Mouse (Mus musculus) heart, embryonic 14.5 days (tissue): ENCODE results near the gene Tmem107. TPM values are rescaled to one million over a fixed set of nuclear protein-coding genes. Genes with fewer than 3 reads are reported as not detected.

Experiments used
- ATAC-seq: fragments of 200-750 bp; cut with Nextera tagmentation; 2 replicates; pipeline ENCODE4 v1.8.0; 2017; ENCODE audit warnings: low read depth, moderate TSS enrichment; ENCODE audit not compliant: insufficient number of reproducible peaks, insufficient read depth, low FRiP score
- H3K27ac ChIP-seq, 2 experiments: fragments of 200-500 bp in 1 of 2; fragments of 300-500 bp in 1 of 2; sonication (generic) in 1 of 2; replicated peaks in 1 of 2; 2 replicates each; pipeline ENCODE4 v1.5.1; 2012 to 2014; ENCODE audit warnings: low read depth in 2 of 2, low read length in 2 of 2, control low read depth in 1 of 2, mild to moderate bottlenecking in 1 of 2, mixed read lengths in 1 of 2; ENCODE audit not compliant: control insufficient read depth in 1 of 2, insufficient read depth in 1 of 2
- H3K27me3 ChIP-seq: fragments of 300-500 bp; sonication (generic); 2 replicates; pipeline ENCODE4 v1.6.1; 2014; ENCODE audit warnings: mild to moderate bottlenecking, low read length, control low read depth; ENCODE audit not compliant: control insufficient read depth, insufficient read depth
- H3K36me3 ChIP-seq: fragments of 300-500 bp; sonication (generic); 2 replicates; pipeline ENCODE4 v1.6.1; 2014; ENCODE audit warnings: mild to moderate bottlenecking, control low read depth, low read length, mixed read lengths; ENCODE audit not compliant: control insufficient read depth, insufficient read depth
- H3K4me1 ChIP-seq, 2 experiments: fragments of 200-500 bp in 1 of 2; fragments of 300-500 bp in 1 of 2; sonication (generic) in 1 of 2; 2 replicates each; pipeline ENCODE4 v1.6.1; 2012 to 2014; ENCODE audit warnings: low read length in 2 of 2, control low read depth in 1 of 2, mixed read lengths in 1 of 2; ENCODE audit not compliant: control insufficient read depth in 2 of 2, insufficient read depth in 2 of 2
- H3K4me2 ChIP-seq: fragments of 300-500 bp; sonication (generic); 2 replicates; pipeline ENCODE4 v1.6.1; 2014; ENCODE audit warnings: mild to moderate bottlenecking, low read length
- H3K4me3 ChIP-seq, 2 experiments: fragments of 200-500 bp in 1 of 2; fragments of 300-500 bp in 1 of 2; sonication (generic) in 1 of 2; 2 replicates each; pipeline ENCODE4 v1.5.1; 2012 to 2014; ENCODE audit warnings: low read length in 2 of 2, mild to moderate bottlenecking in 2 of 2, control low read depth in 1 of 2, low read depth in 1 of 2, moderate library complexity in 1 of 2; ENCODE audit not compliant: control insufficient read depth in 1 of 2, insufficient read depth in 1 of 2
- H3K9ac ChIP-seq: fragments of 300-500 bp; sonication (generic); 2 replicates; pipeline ENCODE4 v1.6.1; 2014; ENCODE audit warnings: mild to moderate bottlenecking, low read length
- H3K9me3 ChIP-seq: fragments of 300-500 bp; sonication (generic); 2 replicates; pipeline ENCODE4 v1.6.1; 2016; ENCODE audit warnings: low read length, control low read depth; ENCODE audit not compliant: control insufficient read depth
- whole genome bisulfite sequencing: fragments of 180-500 bp; shearing (Covaris S2); extraction: QIAGEN DNeasy Blood & Tissue Kit; methylation state at CpG from one replicate; pipeline ENCODE4 v1.1.7; 2014; 5-methylcytosine and 5-hydroxymethylcytosine counted together
- polyA plus RNA-seq: library from polyadenylated mRNA; unstranded; fragments of >200 nt; fragmentation: Nextera tagmentation; extraction: Ambion mirVana; gene quantifications from 2 replicates; pipeline ENCODE4 v1.2.1, GENCODE M21; 2014

Tmem107 gene
- polyA plus RNA-seq, 1 experiment from 2014 or later: 33.5 TPM

- H3K4me2 ChIP-seq: no peak overlapping the region
- H3K27me3 ChIP-seq: no peaks in the 10 kb centered on the region
- peaks cover 0 to 2% of the 10 kb centered on the region in 2 experiments; a peak in 2 of 4 replicates for H3K4me1 ChIP-seq
- H3K9me3 ChIP-seq: no peaks in the 10 kb centered on the region
- no peak overlapping the region for H3K9ac ChIP-seq
- whole genome bisulfite sequencing: 93% methylated on average over 11 of the region's 11 CpGs
- peaks cover 86% of the 10 kb centered on the region for H3K36me3 ChIP-seq
- no peak overlapping the region for H3K27ac ChIP-seq
- H3K4me3 ChIP-seq: no peak overlapping the region
- no peak for ATAC-seq
These were observed 35.7 kb downstream of the Tmem107 start for GRCm38 (mm10) chr11:69106299-69106698.

GRCm38 (mm10) chr11:69106842-69107241 lies 36.2 kb downstream of the Tmem107 start:
- Histone ChIP-seq H3K27me3 (no peaks in the 10 kb centered on the region), H3K9ac (no peak overlapping the region), H3K4me2 (no peak overlapping the region), H3K27ac (no peak overlapping the region), H3K4me3 (no peak overlapping the region), H3K4me1 (peaks cover 2 to 8% of the 10 kb centered on the region in 2 experiments), H3K9me3 (no peaks in the 10 kb centered on the region), H3K36me3 (peaks cover 81% of the 10 kb centered on the region)
- WGBS: 85% methylated on average over 11 of the region's 11 CpGs
- no peak for ATAC-seq

GRCm38 (mm10) chr11:69107676-69108075 lies 37.1 kb downstream of the Tmem107 start:
- Histone ChIP-seq H3K27me3 (no peaks in the 10 kb centered on the region), H3K4me3 (no peak overlapping the region), H3K36me3 (peaks cover 72% of the 10 kb centered on the region), H3K9me3 (no peaks in the 10 kb centered on the region), H3K4me1 (peaks cover 5 to 16% of the 10 kb centered on the region in 2 experiments), H3K9ac (no peak overlapping the region), H3K27ac (no peak overlapping the region), H3K4me2 (no peak overlapping the region)
- ATAC-seq: no peak
- WGBS: 81% methylated on average over 11 of the region's 11 CpGs

- peaks cover 67% of the 10 kb centered on the region for H3K36me3 ChIP-seq
- H3K27me3 ChIP-seq: no peaks in the 10 kb centered on the region
- no peak for ATAC-seq
- no peaks in the 10 kb centered on the region for H3K9me3 ChIP-seq
- H3K4me1 ChIP-seq: peaks cover 5 to 16% of the 10 kb centered on the region in 2 experiments
- no peak overlapping the region for H3K27ac ChIP-seq
- H3K4me3 ChIP-seq: no peak overlapping the region
- no peak overlapping the region for H3K4me2 ChIP-seq
- 90% methylated on average over 9 of the region's 9 CpGs for WGBS
- H3K9ac ChIP-seq: no peak overlapping the region
These were observed 37.6 kb downstream of the Tmem107 start for GRCm38 (mm10) chr11:69108223-69108622.

- 70% methylated on average over 13 of the region's 13 CpGs for WGBS
- Histone ChIP-seq H3K4me3 (no peak overlapping the region), H3K27ac (no peak overlapping the region), H3K27me3 (no peaks in the 10 kb centered on the region), H3K9me3 (no peaks in the 10 kb centered on the region), H3K9ac (no peak overlapping the region), H3K36me3 (peaks cover 56% of the 10 kb centered on the region), H3K4me1 (peaks cover 5 to 16% of the 10 kb centered on the region in 2 experiments), H3K4me2 (no peak overlapping the region)
- ATAC-seq: no peak
These were observed 38.7 kb downstream of the Tmem107 start for GRCm38 (mm10) chr11:69109032-69109900.

GRCm38 (mm10) chr11:69110319-69111046 lies 39.9 kb downstream of the Tmem107 start:
- no peak for ATAC-seq
- Histone ChIP-seq H3K27ac (peak overlapping the region; percentile 76 to 78), H3K4me2 (peak overlapping the region; percentile 70), H3K27me3 (no peaks in the 10 kb centered on the region), H3K9me3 (no peaks in the 10 kb centered on the region), H3K9ac (peak overlapping the region; percentile 77), H3K36me3 (peaks cover 44% of the 10 kb centered on the region), H3K4me1 (peaks cover 5 to 16% of the 10 kb centered on the region in 2 experiments), H3K4me3 (peak overlapping the region; percentile 49 to 55)
- WGBS: 2% methylated on average over 30 of the region's 30 CpGs

- Histone ChIP-seq H3K9ac (peak overlapping the region; percentile 77), H3K4me3 (peak overlapping the region; percentile 49 to 55), H3K4me1 (peaks cover 5 to 16% of the 10 kb centered on the region in 2 experiments), H3K36me3 (peaks cover 37% of the 10 kb centered on the region), H3K4me2 (peak overlapping the region; percentile 70), H3K9me3 (no peaks in the 10 kb centered on the region), H3K27ac (peak overlapping the region; percentile 76 to 78), H3K27me3 (no peaks in the 10 kb centered on the region)
- WGBS: 3% methylated on average over 21 of the region's 21 CpGs
- no peak for ATAC-seq
These were observed 40.6 kb downstream of the Tmem107 start for GRCm38 (mm10) chr11:69111051-69111810.
